Mouse (Mus musculus) brain, embryonic 14.5 days (tissue): Measurements from ENCODE around the gene Cul3.

Experiments used
- CTCF ChIP-seq: fragments of 200-500 bp; IDR thresholded peaks from 2 replicates; pipeline ENCODE4 v1.5.1; 2012; ENCODE audit warnings: inconsistent platforms, mild to moderate bottlenecking, moderate library complexity, borderline replicate concordance; ENCODE audit not compliant: insufficient read depth, insufficient read length; ENCODE audit errors: extremely low read depth
- POLR2A ChIP-seq: fragments of 200-500 bp; IDR thresholded peaks from 2 replicates; pipeline ENCODE4 v1.6.1; 2012; ENCODE audit warnings: mild to moderate bottlenecking, inconsistent platforms, borderline replicate concordance; ENCODE audit not compliant: poor library complexity, insufficient read depth, insufficient read length, severe bottlenecking; ENCODE audit errors: extremely low read depth

DNA sequence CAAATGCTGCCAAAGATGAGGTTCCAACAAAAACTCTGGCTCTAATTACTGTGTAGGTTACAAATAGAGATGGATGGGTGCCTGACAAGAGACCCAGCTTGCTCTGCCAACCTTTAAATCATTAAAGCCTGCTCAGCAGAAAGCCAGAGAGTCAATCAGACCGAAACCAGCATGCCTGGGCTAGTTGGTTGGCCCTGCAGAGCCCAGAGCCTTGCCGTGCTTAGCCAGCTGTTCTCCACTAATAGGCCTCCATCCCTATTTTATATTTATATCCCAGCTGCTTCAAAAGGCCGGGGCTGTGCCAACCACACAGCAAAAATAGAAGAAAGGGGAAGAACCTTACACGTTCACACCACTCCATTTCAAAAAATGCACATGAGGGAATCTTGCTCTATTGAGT, 119.1 kb downstream of the Cul3 start:
- TF ChIP-seq CTCF (no peak), POLR2A (no peak)
